In genomic region chr1:38292851-38293250, GRCm38 (mm10) we compare ENCODE assay signal across 15 mouse cellular contexts.
DNase-seq lines count a peak whose midpoint lies in the region; ATAC-seq and TF ChIP-seq lines count a peak whose summit lies in the region.
"Had no signal": no experiment of that assay in that cellular context is flagged by ENCODE, and none has a peak within 500 bp of the region (broad histone marks: within the 10 kb centered on the region; RNA-seq: fewer than 3 reads in every experiment).

No protein-coding gene starts in this region.

- peaks cover 11% of the 10 kb centered on the region; the same call in 1 of the 2 replicates for H3K4me1 ChIP-seq in heart, embryonic 10.5 days
- H3K4me1 ChIP-seq in midbrain, embryonic 14.5 days (ENCODE audit: control insufficient read depth, insufficient read depth, low read length): 0 out of 2 replicates have a peak, but pooled peaks cover 6% of the 10 kb centered on the region
- H3K4me1 ChIP-seq: embryonic facial prominence, embryonic 15.5 days; liver, embryonic 15.5 days had no signal

- TF ChIP-seq POLR2A in brain, embryonic 14.5 days (IDR thresholded peaks at IDR 0.05; ENCODE audit: borderline replicate concordance, extremely low read depth, insufficient read depth, insufficient read length, poor library complexity, severe bottlenecking): no peak

- no peak overlapping the region for H3K27ac ChIP-seq in heart, embryonic 10.5 days
- H3K27ac ChIP-seq in midbrain, embryonic 14.5 days (replicated peaks; ENCODE audit: low read depth, low read length): no peak overlapping the region; the same call in 1 of the 2 replicates
- H3K27ac ChIP-seq: embryonic facial prominence, embryonic 15.5 days; limb, embryonic 13.5 days; liver, embryonic 15.5 days had no signal

- 0 out of 2 replicates have a peak, but pooled peaks have one; percentile 31 for ATAC-seq in midbrain, embryonic 14.5 days (ENCODE audit: low FRiP score, low TSS enrichment)

- no peaks in the 10 kb centered on the region for H3K9me3 ChIP-seq in heart, embryonic 10.5 days
- H3K9me3 ChIP-seq in midbrain, embryonic 14.5 days (ENCODE audit: control insufficient read depth, low read length): no peaks in the 10 kb centered on the region
- H3K9me3 ChIP-seq: embryonic facial prominence, embryonic 15.5 days; limb, embryonic 13.5 days; liver, embryonic 15.5 days had no signal

- no peak for TF ChIP-seq CTCF in brain, embryonic 14.5 days (IDR thresholded peaks at IDR 0.05; ENCODE audit: borderline replicate concordance, extremely low read depth, insufficient read depth, insufficient read length)

- WGBS in heart, embryonic 10.5 days: 53% methylated on average over 4 of the region's 4 CpGs
- 54% methylated on average over 4 of the region's 4 CpGs for WGBS in midbrain, embryonic 14.5 days

- peak; percentile 75 for DNase-seq in heart, embryonic 10.5 days (ENCODE audit: low spot score)
- DNase-seq in heart, postnatal 4 days: no peak
- peak; percentile 28 for DNase-seq in NIH3T3 (ENCODE audit: low read depth)
- DNase-seq in brain, embryonic 14.5 days (ENCODE audit: low read depth): peak; percentile 61
- peak; percentile 42 for DNase-seq in midbrain, embryonic 14.5 days
- DNase-seq in spleen, postnatal 36 days (ENCODE audit: low spot score in 2 of 2): no peak
- DNase-seq in cerebellum, adult 11 months: no peak
- DNase-seq in gastrocnemius, postnatal 10 days: no peak
- DNase-seq: adrenal gland, postnatal 36 days; cerebellum, postnatal 36 days; lung, postnatal 10 days; thymus, postnatal 4 days had no signal

- H3K27me3 ChIP-seq in heart, embryonic 10.5 days (ENCODE audit: insufficient read depth, poor library complexity, severe bottlenecking): no peaks in the 10 kb centered on the region
- no peaks in the 10 kb centered on the region for H3K27me3 ChIP-seq in midbrain, embryonic 14.5 days (ENCODE audit: control insufficient read depth, insufficient read depth, low read length)
- H3K27me3 ChIP-seq: embryonic facial prominence, embryonic 15.5 days; limb, embryonic 13.5 days; liver, embryonic 15.5 days had no signal

- H3K4me2 ChIP-seq in midbrain, embryonic 14.5 days (ENCODE audit: low read length): no peak overlapping the region
- H3K4me2 ChIP-seq: embryonic facial prominence, embryonic 15.5 days; limb, embryonic 13.5 days; liver, embryonic 15.5 days had no signal

- no peaks in the 10 kb centered on the region for H3K36me3 ChIP-seq in heart, embryonic 10.5 days
- no peaks in the 10 kb centered on the region for H3K36me3 ChIP-seq in midbrain, embryonic 14.5 days (ENCODE audit: control insufficient read depth, insufficient read depth, low read length)
- H3K36me3 ChIP-seq: embryonic facial prominence, embryonic 15.5 days; liver, embryonic 15.5 days had no signal

- H3K9ac ChIP-seq in midbrain, embryonic 14.5 days (replicated peaks; ENCODE audit: low read length): no peak overlapping the region
- H3K9ac ChIP-seq: embryonic facial prominence, embryonic 15.5 days; limb, embryonic 13.5 days; liver, embryonic 15.5 days had no signal

- no peak overlapping the region for H3K4me3 ChIP-seq in heart, embryonic 10.5 days
- no peak overlapping the region for H3K4me3 ChIP-seq in midbrain, embryonic 14.5 days (replicated peaks; ENCODE audit: low read depth, low read length)
- H3K4me3 ChIP-seq: embryonic facial prominence, embryonic 15.5 days; limb, embryonic 13.5 days; liver, embryonic 15.5 days had no signal

Comparison
In these comparisons a context has a peak if more than half of its experiments do, and no peak if none do; other contexts are left out.
1. DNase-seq: peak in heart, embryonic 10.5 days (single experiment), NIH3T3 (single experiment), brain, embryonic 14.5 days (single experiment) and midbrain, embryonic 14.5 days (single experiment); none in heart, postnatal 4 days (single experiment), spleen, postnatal 36 days (0 of 2), cerebellum, adult 11 months (single experiment) and gastrocnemius, postnatal 10 days (single experiment).